Mouse (Mus musculus) hindbrain, embryonic 14.5 days (tissue): ENCODE measurements around the gene Olfr348. TPM values are rescaled to one million over a fixed set of nuclear protein-coding genes. Genes with fewer than 3 reads are reported as not detected.

ENCODE experiments used
- ATAC-seq: fragments of 200-750 bp; cut with Nextera tagmentation; 2 replicates; pipeline ENCODE4 v1.8.0; 2017; ENCODE audit warnings: moderate number of reproducible peaks, mild to moderate bottlenecking, moderate TSS enrichment, moderate library complexity; ENCODE audit not compliant: low FRiP score
- DNase-seq: peaks from one replicate; pipeline ENCODE4 v3.0.0-alpha.2; 2015; ENCODE audit warnings: low spot score
- H3K27ac ChIP-seq: fragments of 300-500 bp; sonication (generic); 2 replicates; pipeline ENCODE4 v1.5.1; 2014; ENCODE audit warnings: mild to moderate bottlenecking, moderate library complexity
- H3K27me3 ChIP-seq: fragments of 300-500 bp; sonication (generic); 2 replicates; pipeline ENCODE4 v1.6.1; 2014; ENCODE audit warnings: mild to moderate bottlenecking, low read length, mixed read lengths; ENCODE audit not compliant: control insufficient read depth, insufficient read depth
- H3K36me3 ChIP-seq: fragments of 300-500 bp; sonication (generic); replicated peaks from 2 replicates; pipeline ENCODE4 v1.6.1; 2014; ENCODE audit not compliant: control insufficient read depth, insufficient read depth
- H3K4me1 ChIP-seq: fragments of 300-500 bp; sonication (generic); replicated peaks from 2 replicates; pipeline ENCODE4 v1.6.1; 2014; ENCODE audit warnings: antibody characterized with exemption, low read length, mixed read lengths; ENCODE audit not compliant: control insufficient read depth, insufficient read depth
- H3K4me2 ChIP-seq: fragments of 300-500 bp; sonication (generic); replicated peaks from 2 replicates; pipeline ENCODE4 v1.6.1; 2014; ENCODE audit warnings: mild to moderate bottlenecking, moderate library complexity
- H3K4me3 ChIP-seq: fragments of 300-500 bp; sonication (generic); replicated peaks from 2 replicates; pipeline ENCODE4 v1.5.1; 2014; ENCODE audit warnings: mild to moderate bottlenecking, low read length
- H3K9ac ChIP-seq: fragments of 300-500 bp; sonication (generic); 2 replicates; pipeline ENCODE4 v1.6.1; 2014
- H3K9me3 ChIP-seq: fragments of 300-500 bp; sonication (generic); 2 replicates; pipeline ENCODE4 v1.6.1; 2016; ENCODE audit warnings: low read length; ENCODE audit not compliant: control insufficient read depth
- WGBS: fragments of 180-500 bp; shearing (Covaris S2); extraction: QIAGEN DNeasy Blood & Tissue Kit; methylation state at CpG from one replicate; pipeline ENCODE4 v1.1.7; 2014; 5-methylcytosine and 5-hydroxymethylcytosine counted together
- polyA plus RNA-seq: library from polyadenylated mRNA; unstranded; fragments of >200 nt; fragmentation: Nextera tagmentation; extraction: Ambion mirVana; gene quantifications from 2 replicates; pipeline ENCODE4 v1.2.1, GENCODE M21; 2014

Olfr348 gene
- not detected in 2 replicates for polyA plus RNA-seq

DNA sequence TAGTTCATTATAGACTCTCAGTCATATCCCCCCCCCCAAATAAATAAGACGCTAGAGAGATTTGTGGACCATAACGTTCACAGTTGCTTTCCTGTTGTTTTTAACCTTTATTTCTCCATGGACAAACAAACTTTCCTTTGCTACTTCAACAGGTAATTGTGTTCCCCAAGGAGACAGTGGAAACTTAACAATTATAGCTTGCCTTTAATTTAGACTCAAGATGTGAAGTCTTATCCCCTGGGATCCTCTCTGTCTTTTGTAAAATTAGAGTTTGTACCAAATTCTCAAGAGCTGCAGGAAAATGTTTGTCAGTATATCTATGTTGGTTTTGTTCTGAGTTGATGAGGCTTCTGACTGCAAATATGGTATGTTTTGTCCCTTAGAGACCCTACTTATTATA is at the start of gene Olfr348:
TSS of gene Olfr348 (plus strand) at position 301 of the 400 bp plus-strand sequence.
- no peaks in the 10 kb centered on the region for H3K27me3 ChIP-seq
- H3K36me3 ChIP-seq = no peaks in the 10 kb centered on the region
- no peak within 1 kb of the TSS for H3K4me3 ChIP-seq
- H3K9me3 ChIP-seq = peaks cover 18% of the 10 kb centered on the region
- 77% methylated on average over 2 of the region's 2 CpGs for WGBS
- H3K27ac ChIP-seq = no peak within 1 kb of the TSS
- H3K4me1 ChIP-seq = no peaks in the 10 kb centered on the region
- DNase-seq (no peak), ATAC-seq (no peak)
- H3K4me2 ChIP-seq = no peak within 1 kb of the TSS
- H3K9ac ChIP-seq = no peak within 1 kb of the TSS

GRCm38 (mm10) chr2:36736226-36736625 is 47.9 kb upstream of the Olfr348 start:
- H3K27me3 ChIP-seq = no peaks in the 10 kb centered on the region
- no peak overlapping the region for H3K4me3 ChIP-seq
- no peak overlapping the region for H3K4me2 ChIP-seq
- peaks cover 21% of the 10 kb centered on the region for H3K9me3 ChIP-seq
- no peak overlapping the region for H3K9ac ChIP-seq
- no peaks in the 10 kb centered on the region for H3K4me1 ChIP-seq
- 62% methylated on average over 3 of the region's 3 CpGs for WGBS
- no peak overlapping the region for H3K27ac ChIP-seq
- no peak for ATAC-seq
- H3K36me3 ChIP-seq = no peaks in the 10 kb centered on the region
- DNase-seq = no peak

DNA sequence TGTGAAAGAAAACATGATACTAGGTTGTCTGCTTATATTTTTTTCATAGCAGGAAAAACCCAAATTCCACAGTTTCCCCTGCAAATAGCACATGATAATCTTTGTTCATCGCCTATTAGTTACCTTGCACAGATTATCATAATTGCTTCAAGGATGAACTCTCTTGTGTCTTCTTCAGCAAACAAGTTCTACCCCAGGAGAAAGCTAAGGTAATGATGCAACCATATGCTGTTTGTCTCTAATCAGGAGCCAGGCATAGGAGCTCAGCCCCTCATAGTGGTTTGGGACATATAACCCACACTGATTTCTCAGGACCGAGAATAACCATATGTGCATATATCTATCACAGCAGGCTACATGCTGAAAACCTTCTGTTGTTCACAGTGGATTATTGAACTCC is 6.2 kb downstream of the Olfr348 start, which contains the start of gene Olfr50:
TSS of gene Olfr50 (plus strand) at position 301 of the 400 bp plus-strand sequence.
- no peak within 1 kb of the TSS for H3K4me3 ChIP-seq
- no peak within 1 kb of the TSS for H3K27ac ChIP-seq
- H3K9ac ChIP-seq = no peak within 1 kb of the TSS
- 88% methylated on average over 2 of the region's 2 CpGs for WGBS
- H3K36me3 ChIP-seq = no peaks in the 10 kb centered on the region
- peaks cover 31% of the 10 kb centered on the region; the same call in 1 of the 2 replicates for H3K9me3 ChIP-seq
- H3K27me3 ChIP-seq = no peaks in the 10 kb centered on the region
- DNase-seq (no peak), ATAC-seq (no peak)
- H3K4me1 ChIP-seq = no peaks in the 10 kb centered on the region
- H3K4me2 ChIP-seq = no peak within 1 kb of the TSS

DNA sequence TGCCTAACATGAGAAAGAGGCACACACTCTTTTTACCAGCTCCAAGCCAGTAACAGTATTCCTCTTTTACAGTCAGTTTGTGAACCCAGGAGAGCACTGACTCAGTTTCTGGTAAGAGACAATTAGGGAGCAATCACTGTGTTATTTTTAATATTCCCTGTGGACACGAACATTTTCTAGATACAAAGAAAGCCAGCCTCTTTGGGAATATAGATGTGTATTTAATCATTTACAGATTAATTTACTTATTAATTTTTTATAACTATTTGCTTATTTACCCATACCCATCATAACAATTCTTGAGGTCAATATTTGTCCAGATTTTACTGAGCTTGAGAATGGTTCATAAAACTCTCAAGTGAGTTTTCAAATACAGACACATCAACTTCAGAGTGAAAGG is 32.9 kb downstream of the Olfr348 start, which contains the start of gene Olfr3:
TSS of gene Olfr3 (minus strand) at position 101 of the 400 bp plus-strand sequence.
- DNase-seq = no peak
- Histone ChIP-seq H3K4me2 (no peak within 1 kb of the TSS), H3K9me3 (peaks cover 29% of the 10 kb centered on the region), H3K36me3 (no peaks in the 10 kb centered on the region), H3K27ac (no peak within 1 kb of the TSS), H3K27me3 (no peaks in the 10 kb centered on the region), H3K9ac (no peak within 1 kb of the TSS), H3K4me1 (no peaks in the 10 kb centered on the region), H3K4me3 (no peak within 1 kb of the TSS)
- 73% methylated on average over 1 of the region's 1 CpGs for WGBS
- no peak for ATAC-seq

Other genes with a start within 250 kb of the Olfr348 start
- gene Olfr344, start 217.6 kb upstream of the Olfr348 start, polyA plus RNA-seq = not detected in 2 replicates
- not detected in 2 replicates for gene Olfr345, start 144.2 kb upstream of the Olfr348 start, polyA plus RNA-seq
- gene Olfr346, start 98.5 kb upstream of the Olfr348 start, polyA plus RNA-seq = not detected in 2 replicates
- gene Olfr347, start 52.4 kb upstream of the Olfr348 start, polyA plus RNA-seq = not detected in 2 replicates
- not detected in 2 replicates for gene Olfr50, start 6.3 kb downstream of the Olfr348 start, polyA plus RNA-seq
- gene Olfr3, start 32.8 kb downstream of the Olfr348 start, polyA plus RNA-seq = not detected in 2 replicates
- not detected in 2 replicates for gene Olfr350, start 62.0 kb downstream of the Olfr348 start, polyA plus RNA-seq
- not detected in 2 replicates for gene Olfr351, start 78.4 kb downstream of the Olfr348 start, polyA plus RNA-seq
- not detected in 2 replicates for gene Olfr352, start 84.2 kb downstream of the Olfr348 start, polyA plus RNA-seq
- gene Olfr353, start 108.7 kb downstream of the Olfr348 start, polyA plus RNA-seq = not detected in 2 replicates
- not detected in 2 replicates for gene Olfr354, start 121.4 kb downstream of the Olfr348 start, polyA plus RNA-seq
- not detected in 2 replicates for gene Olfr355, start 144.6 kb downstream of the Olfr348 start, polyA plus RNA-seq
- not detected in 2 replicates for gene Olfr356, start 152.8 kb downstream of the Olfr348 start, polyA plus RNA-seq
- not detected in 2 replicates for gene Olfr357, start 209.6 kb downstream of the Olfr348 start, polyA plus RNA-seq
- not detected in 2 replicates for gene Olfr358, start 225.1 kb downstream of the Olfr348 start, polyA plus RNA-seq